Mouse (Mus musculus): ENCODE measurements around the gene Gstm3. TPM values are rescaled to one million over a fixed set of nuclear protein-coding genes. Genes with fewer than 3 reads are reported as not detected.
"Not testable (repeated sequence)": the region's sequence is repeated elsewhere in the genome, so short reads cannot be mapped to it uniquely, and the experiment has no call there.

Gstm3 gene
- polyA plus RNA-seq, 1 experiment: not detected

DNA sequence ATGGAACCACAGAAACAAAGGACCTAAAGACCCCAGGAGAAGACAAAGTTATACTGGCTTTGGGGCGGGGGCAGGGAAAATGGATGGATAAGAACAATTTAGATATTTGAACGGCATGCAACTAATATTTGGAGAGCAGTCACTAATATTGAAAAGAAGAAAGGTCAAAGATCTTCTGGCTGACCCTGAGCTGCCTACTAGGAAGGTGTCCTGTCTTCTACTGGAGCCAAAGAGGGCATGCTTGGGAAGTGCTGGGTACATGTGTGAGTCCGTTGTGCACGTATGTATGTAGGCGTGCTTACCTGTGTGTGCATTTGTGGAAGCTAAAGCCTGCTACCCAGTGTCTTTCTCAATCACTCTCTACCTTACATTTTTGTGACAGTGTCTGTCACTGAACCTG, 2.5 kb downstream of the Gstm3 start:
- Histone ChIP-seq H3K27me3 (ENCODE audit: control insufficient read depth, insufficient read depth, insufficient read length) (peaks cover 21% of the 10 kb centered on the region), H3K4me3 (ENCODE audit: insufficient read depth, poor library complexity, severe bottlenecking) (no peak overlapping the region), H3K36me3 (ENCODE audit: control insufficient read depth, insufficient read depth) (no peaks in the 10 kb centered on the region), H3K79me3 (ENCODE audit: low read depth) (no peaks in the 10 kb centered on the region), H3K79me2 (ENCODE audit: control insufficient read depth, insufficient read depth) (no peaks in the 10 kb centered on the region), H3ac (ENCODE audit: control insufficient read depth, insufficient read length, low read depth) (no peak overlapping the region)
- TF ChIP-seq FOSL1 (IDR thresholded peaks at IDR 0.05; ENCODE audit: insufficient read depth, low read length, poor library complexity, severe bottlenecking) (no peak), CEBPB (IDR thresholded peaks at IDR 0.05; ENCODE audit: low read depth) (no peak), MYOD1 (IDR thresholded peaks at IDR 0.05; ENCODE audit: control insufficient read depth, insufficient read length, low read depth) (no peak), MYOG (IDR thresholded peaks at IDR 0.05; ENCODE audit: control insufficient read depth, extremely low read depth, insufficient read length) (no peak), USF1 (IDR thresholded peaks at IDR 0.05; ENCODE audit: low read depth) (no peak), MAX (IDR thresholded peaks at IDR 0.05) (no peak), CTCF (IDR thresholded peaks at IDR 0.05; ENCODE audit: control insufficient read depth, insufficient read depth, insufficient read length) (no peak)

DNA sequence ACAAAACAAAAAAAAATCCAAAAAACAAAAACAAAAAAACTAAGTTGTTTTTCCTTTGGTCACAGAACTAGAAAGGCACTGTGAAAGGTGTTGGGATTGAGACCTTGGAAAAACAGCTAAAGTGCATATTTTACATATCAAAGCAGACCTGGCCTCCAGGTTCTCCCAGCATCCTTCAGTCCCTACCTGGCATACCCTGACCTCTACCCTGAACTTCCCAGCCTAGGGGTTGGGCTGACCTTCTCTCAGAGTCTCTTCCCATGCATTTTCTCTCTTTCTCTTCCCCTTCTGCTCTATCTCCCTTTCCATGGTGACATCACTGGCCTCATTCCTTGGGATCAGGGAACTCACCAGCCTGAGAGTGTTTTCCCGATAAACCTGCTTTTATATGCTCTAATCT, 3.5 kb downstream of the Gstm3 start:
- H3K4me3 ChIP-seq (ENCODE audit: insufficient read depth, poor library complexity, severe bottlenecking): no peak overlapping the region
- TF ChIP-seq MYOD1 (IDR thresholded peaks at IDR 0.05; ENCODE audit: control insufficient read depth, insufficient read length, low read depth) (no peak), CTCF (IDR thresholded peaks at IDR 0.05; ENCODE audit: control insufficient read depth, insufficient read depth, insufficient read length) (no peak), CEBPB (IDR thresholded peaks at IDR 0.05; ENCODE audit: low read depth) (no peak), USF1 (IDR thresholded peaks at IDR 0.05; ENCODE audit: low read depth) (no peak)
- peaks cover 18% of the 10 kb centered on the region for H3K27me3 ChIP-seq (ENCODE audit: control insufficient read depth, insufficient read depth, insufficient read length)
- H3K79me3 ChIP-seq (ENCODE audit: low read depth): no peaks in the 10 kb centered on the region
- H3K79me2 ChIP-seq (ENCODE audit: control insufficient read depth, insufficient read depth): no peaks in the 10 kb centered on the region
- no peaks in the 10 kb centered on the region for H3K36me3 ChIP-seq (ENCODE audit: control insufficient read depth, insufficient read depth)
- H3ac ChIP-seq (ENCODE audit: control insufficient read depth, insufficient read length, low read depth): no peak overlapping the region

- Histone ChIP-seq H3K4me3 (ENCODE audit: insufficient read depth, poor library complexity, severe bottlenecking) (no peak overlapping the region), H3ac (ENCODE audit: control insufficient read depth, insufficient read length, low read depth) (no peak overlapping the region), H3K27me3 (ENCODE audit: control insufficient read depth, insufficient read depth, insufficient read length) (peaks cover 19% of the 10 kb centered on the region), H3K79me3 (ENCODE audit: low read depth) (no peaks in the 10 kb centered on the region), H3K36me3 (ENCODE audit: control insufficient read depth, insufficient read depth) (no peaks in the 10 kb centered on the region), H3K79me2 (ENCODE audit: control insufficient read depth, insufficient read depth) (no peaks in the 10 kb centered on the region)
- TF ChIP-seq FOSL1 (IDR thresholded peaks at IDR 0.05; ENCODE audit: insufficient read depth, low read length, poor library complexity, severe bottlenecking) (no peak), MYOG (IDR thresholded peaks at IDR 0.05; ENCODE audit: control insufficient read depth, extremely low read depth, insufficient read length) (no peak), CTCF (IDR thresholded peaks at IDR 0.05; ENCODE audit: control insufficient read depth, insufficient read depth, insufficient read length) (no peak), USF1 (IDR thresholded peaks at IDR 0.05; ENCODE audit: low read depth) (no peak), CEBPB (IDR thresholded peaks at IDR 0.05; ENCODE audit: low read depth) (no peak), MYOD1 (IDR thresholded peaks at IDR 0.05; ENCODE audit: control insufficient read depth, insufficient read length, low read depth) (no peak), MAX (IDR thresholded peaks at IDR 0.05) (no peak)
Measured at GRCm38 (mm10) chr3:107964656-107965308, 4.3 kb downstream of the Gstm3 start.

DNA sequence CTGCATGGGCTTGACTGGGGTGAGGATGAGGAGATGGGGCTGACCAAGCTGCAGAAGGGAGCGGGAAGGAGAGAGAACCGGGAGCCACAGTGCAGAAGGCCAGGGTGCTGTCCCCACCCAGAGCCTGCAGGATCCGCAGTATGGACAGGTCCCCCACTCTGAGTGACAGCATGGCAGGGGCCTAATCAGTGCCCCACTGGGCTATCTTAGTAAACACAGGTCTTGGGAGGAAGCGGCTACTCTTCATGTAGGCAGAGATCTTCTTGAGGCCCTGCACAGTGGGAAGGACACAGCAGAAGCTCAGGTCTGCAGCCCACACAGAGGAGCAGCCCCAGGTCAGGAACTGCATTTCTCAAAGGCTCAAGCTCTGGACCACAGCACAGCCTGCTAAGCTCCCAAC, 5.1 kb downstream of the Gstm3 start:
- Histone ChIP-seq H3ac (ENCODE audit: control insufficient read depth, insufficient read length, low read depth) (no peak overlapping the region), H3K4me3 (ENCODE audit: insufficient read depth, poor library complexity, severe bottlenecking) (no peak overlapping the region), H3K79me2 (ENCODE audit: control insufficient read depth, insufficient read depth) (no peaks in the 10 kb centered on the region), H3K27me3 (ENCODE audit: control insufficient read depth, insufficient read depth, insufficient read length) (peaks cover 19% of the 10 kb centered on the region), H3K36me3 (ENCODE audit: control insufficient read depth, insufficient read depth) (no peaks in the 10 kb centered on the region), H3K79me3 (ENCODE audit: low read depth) (no peaks in the 10 kb centered on the region)
- TF ChIP-seq CEBPB (IDR thresholded peaks at IDR 0.05; ENCODE audit: low read depth) (no peak), MYOD1 (IDR thresholded peaks at IDR 0.05; ENCODE audit: control insufficient read depth, insufficient read length, low read depth) (no peak), CTCF (IDR thresholded peaks at IDR 0.05; ENCODE audit: control insufficient read depth, insufficient read depth, insufficient read length) (no peak), MAX (IDR thresholded peaks at IDR 0.05) (no peak), MYOG (IDR thresholded peaks at IDR 0.05; ENCODE audit: control insufficient read depth, extremely low read depth, insufficient read length) (no peak), USF1 (IDR thresholded peaks at IDR 0.05; ENCODE audit: low read depth) (no peak), FOSL1 (IDR thresholded peaks at IDR 0.05; ENCODE audit: insufficient read depth, low read length, poor library complexity, severe bottlenecking) (no peak)

GRCm38 (mm10) chr3:107955260-107955659, 13.8 kb downstream of the Gstm3 start:
- H3K4me3 ChIP-seq (ENCODE audit: insufficient read depth, poor library complexity, severe bottlenecking); H3K79me3 ChIP-seq (ENCODE audit: low read depth); H3K36me3 ChIP-seq (ENCODE audit: control insufficient read depth, insufficient read depth); H3ac ChIP-seq (ENCODE audit: control insufficient read depth, insufficient read length, low read depth); H3K79me2 ChIP-seq (ENCODE audit: control insufficient read depth, insufficient read depth): not testable (repeated sequence)
- H3K27me3 ChIP-seq (ENCODE audit: control insufficient read depth, insufficient read depth, insufficient read length): peaks cover 21% of the 10 kb centered on the region

GRCm38 (mm10) chr3:107953906-107954305, 15.2 kb downstream of the Gstm3 start:
- Histone ChIP-seq H3K79me2 (ENCODE audit: control insufficient read depth, insufficient read depth) (no peaks in the 10 kb centered on the region), H3K36me3 (ENCODE audit: control insufficient read depth, insufficient read depth) (no peaks in the 10 kb centered on the region), H3K79me3 (ENCODE audit: low read depth) (no peaks in the 10 kb centered on the region), H3K4me3 (ENCODE audit: insufficient read depth, poor library complexity, severe bottlenecking) (no peak overlapping the region), H3K27me3 (ENCODE audit: control insufficient read depth, insufficient read depth, insufficient read length) (peaks cover 25% of the 10 kb centered on the region), H3ac (ENCODE audit: control insufficient read depth, insufficient read length, low read depth) (no peak overlapping the region)
- TF ChIP-seq FOSL1 (IDR thresholded peaks at IDR 0.05; ENCODE audit: insufficient read depth, low read length, poor library complexity, severe bottlenecking) (no peak), MAX (IDR thresholded peaks at IDR 0.05) (no peak), CTCF (IDR thresholded peaks at IDR 0.05; ENCODE audit: control insufficient read depth, insufficient read depth, insufficient read length) (no peak), CEBPB (IDR thresholded peaks at IDR 0.05; ENCODE audit: low read depth) (no peak), USF1 (IDR thresholded peaks at IDR 0.05; ENCODE audit: low read depth) (no peak), MYOG (IDR thresholded peaks at IDR 0.05; ENCODE audit: control insufficient read depth, extremely low read depth, insufficient read length) (no peak), MYOD1 (IDR thresholded peaks at IDR 0.05; ENCODE audit: control insufficient read depth, insufficient read length, low read depth) (no peak)

All from C2C12 (cell line).